Mouse (Mus musculus) small intestine, adult 2 months (tissue): ENCODE measurements around the gene Usp11.

Source experiments
- CTCF ChIP-seq: fragments of 200-500 bp; IDR thresholded peaks from 2 replicates; pipeline ENCODE4 v1.5.1; 2012; ENCODE audit warnings: low read depth, mild to moderate bottlenecking, control low read depth, inconsistent platforms, low read length, moderate library complexity, mixed read lengths; ENCODE audit not compliant: insufficient replicate concordance, insufficient read length; ENCODE audit errors: extremely low read depth
- POLR2A ChIP-seq: fragments of 200-500 bp; IDR thresholded peaks from 2 replicates; pipeline ENCODE4 v1.6.1; 2012; ENCODE audit warnings: low read depth, mild to moderate bottlenecking, control low read depth, inconsistent platforms, low read length, moderate library complexity

DNA sequence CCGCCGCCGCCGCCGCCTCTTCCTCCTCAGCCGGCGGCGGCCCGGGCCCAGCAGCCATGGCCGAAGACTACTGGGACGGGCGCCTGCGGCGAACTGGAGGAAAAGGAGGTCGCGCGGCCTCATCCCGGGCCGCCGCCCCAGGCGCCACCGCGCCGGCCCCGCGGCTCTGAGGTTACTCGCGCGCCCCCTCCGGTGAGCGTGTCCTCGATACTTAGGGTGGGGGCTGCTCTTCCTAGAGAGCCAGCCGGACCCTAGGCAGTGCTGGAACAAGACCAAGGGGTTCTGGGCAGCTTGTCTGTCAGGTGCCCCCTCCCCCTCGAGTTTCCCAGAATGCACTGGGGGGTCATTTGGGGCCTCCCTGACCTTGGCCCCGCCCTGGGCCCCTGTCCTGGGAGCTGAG is 15.1 kb upstream of the Usp11 start:
- TF ChIP-seq POLR2A (no peak), CTCF (no peak)
